Comparison of ENCODE assay signal across 20 mouse cellular contexts in the genomic region with DNA sequence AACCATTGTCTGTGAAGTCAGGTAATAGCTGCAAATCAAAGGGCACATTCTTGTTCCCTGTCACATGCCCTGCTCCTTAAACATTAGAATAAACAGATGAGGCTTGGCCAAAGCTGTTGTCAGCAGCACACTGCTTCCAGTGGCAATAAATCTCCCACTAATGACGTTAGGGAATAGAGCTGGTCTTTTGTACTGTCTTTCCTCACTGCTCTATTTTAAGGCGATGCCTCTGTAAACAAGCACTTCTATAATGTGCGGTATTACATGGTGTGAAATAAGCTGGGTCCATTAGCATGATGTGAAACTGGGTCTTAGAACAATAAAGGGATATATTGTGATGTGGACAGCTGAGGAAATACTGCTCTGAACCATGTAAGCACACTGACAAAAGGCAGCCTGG.
DNase-seq lines count a peak whose midpoint lies in the region; ATAC-seq and TF ChIP-seq lines count a peak whose summit lies in the region.
"Had no signal": no experiment of that assay in that cellular context is flagged by ENCODE, and none has a peak within 500 bp of the region (broad histone marks: within the 10 kb centered on the region; RNA-seq: fewer than 3 reads in every experiment).

No protein-coding gene starts in this region.

- no peak for TF ChIP-seq POLR2A in brain, embryonic 14.5 days (IDR thresholded peaks at IDR 0.05; ENCODE audit: borderline replicate concordance, extremely low read depth, insufficient read depth, insufficient read length, poor library complexity, severe bottlenecking)

- WGBS in kidney, postnatal 0 days: 24% methylated on average over 3 of the region's 3 CpGs
- 30% methylated on average over 3 of the region's 3 CpGs for WGBS in kidney, embryonic 16.5 days
- WGBS in midbrain, embryonic 14.5 days: 39% methylated on average over 3 of the region's 3 CpGs

- H3K4me1 ChIP-seq in kidney, postnatal 0 days (replicated peaks; ENCODE audit: insufficient read depth, low read length): no peaks in the 10 kb centered on the region
- no peaks in the 10 kb centered on the region for H3K4me1 ChIP-seq in kidney, embryonic 16.5 days (ENCODE audit: insufficient read depth, low read length)
- H3K4me1 ChIP-seq in midbrain, embryonic 14.5 days (ENCODE audit: control insufficient read depth, insufficient read depth, low read length): no peaks in the 10 kb centered on the region
- H3K4me1 ChIP-seq: embryonic facial prominence, embryonic 15.5 days; forebrain, embryonic 10.5 days; midbrain, embryonic 12.5 days had no signal

- no peak for TF ChIP-seq CTCF in kidney, postnatal 0 days (IDR thresholded peaks at IDR 0.05; ENCODE audit: low read depth)
- no peak for TF ChIP-seq CTCF in brain, embryonic 14.5 days (IDR thresholded peaks at IDR 0.05; ENCODE audit: borderline replicate concordance, extremely low read depth, insufficient read depth, insufficient read length)

- H3K4me3 ChIP-seq in kidney, postnatal 0 days (replicated peaks; ENCODE audit: low read depth, low read length): no peak overlapping the region
- H3K4me3 ChIP-seq in kidney, embryonic 16.5 days (ENCODE audit: low read length): no peak overlapping the region
- no peak overlapping the region for H3K4me3 ChIP-seq in midbrain, embryonic 14.5 days (replicated peaks; ENCODE audit: low read depth, low read length)
- H3K4me3 ChIP-seq: embryonic facial prominence, embryonic 15.5 days; forebrain, embryonic 10.5 days; midbrain, embryonic 12.5 days had no signal

- H3K27me3 ChIP-seq in kidney, postnatal 0 days (ENCODE audit: insufficient read depth, low read length): no peaks in the 10 kb centered on the region
- no peaks in the 10 kb centered on the region for H3K27me3 ChIP-seq in kidney, embryonic 16.5 days (ENCODE audit: insufficient read depth, low read length)
- H3K27me3 ChIP-seq in midbrain, embryonic 14.5 days (ENCODE audit: control insufficient read depth, insufficient read depth, low read length): no peaks in the 10 kb centered on the region
- H3K27me3 ChIP-seq: embryonic facial prominence, embryonic 15.5 days; midbrain, embryonic 12.5 days had no signal

- H3K36me3 ChIP-seq in kidney, postnatal 0 days (ENCODE audit: insufficient read depth, low read length): no peaks in the 10 kb centered on the region
- no peaks in the 10 kb centered on the region for H3K36me3 ChIP-seq in kidney, embryonic 16.5 days (ENCODE audit: insufficient read depth, low read length)
- H3K36me3 ChIP-seq in midbrain, embryonic 14.5 days (ENCODE audit: control insufficient read depth, insufficient read depth, low read length): no peaks in the 10 kb centered on the region
- H3K36me3 ChIP-seq: embryonic facial prominence, embryonic 15.5 days; forebrain, embryonic 10.5 days; midbrain, embryonic 12.5 days had no signal

- ATAC-seq in kidney, postnatal 0 days (replicated peaks; ENCODE audit: low FRiP score, low read depth): no peak
- no peak for ATAC-seq in kidney, embryonic 16.5 days (ENCODE audit: low FRiP score, low TSS enrichment)
- ATAC-seq in midbrain, embryonic 14.5 days (ENCODE audit: low FRiP score, low TSS enrichment): no peak; the same call in 1 of the 2 replicates
- ATAC-seq: intestine, postnatal 0 days had no signal

- DNase-seq in kidney, postnatal 0 days (ENCODE audit: low spot score): peak; percentile 16
- DNase-seq in brain, embryonic 14.5 days (ENCODE audit: low read depth): peak; percentile 27
- peak; percentile 27 for DNase-seq in forelimb bud, embryonic 11.5 days (ENCODE audit: low read depth, low spot score)
- DNase-seq in midbrain, embryonic 14.5 days: peak; percentile 21
- DNase-seq in left cerebral cortex, postnatal 36 days (ENCODE audit: low spot score in 2 of 2): no peak
- DNase-seq in adrenal gland, adult 18-20 months (ENCODE audit: low spot score in 2 of 2): no peak
- DNase-seq: adrenal gland, postnatal 10 days; B cell, adult 2 months; cerebellum, adult 11-12 months; gastrocnemius, postnatal 25 days; heart, postnatal 14 days; kidney, postnatal 25 days; lung, postnatal 14 days; thymus, adult 18-20 months had no signal

- H3K27ac ChIP-seq in kidney, postnatal 0 days: no peak overlapping the region
- no peak overlapping the region for H3K27ac ChIP-seq in kidney, embryonic 16.5 days (ENCODE audit: low read length)
- H3K27ac ChIP-seq in midbrain, embryonic 14.5 days (replicated peaks; ENCODE audit: low read depth, low read length): no peak overlapping the region
- H3K27ac ChIP-seq: embryonic facial prominence, embryonic 15.5 days; forebrain, embryonic 10.5 days; midbrain, embryonic 12.5 days had no signal

- no peak overlapping the region for H3K4me2 ChIP-seq in kidney, postnatal 0 days (ENCODE audit: low read length)
- H3K4me2 ChIP-seq in kidney, embryonic 16.5 days (replicated peaks; ENCODE audit: low read depth, low read length): no peak overlapping the region
- H3K4me2 ChIP-seq in midbrain, embryonic 14.5 days (ENCODE audit: low read length): no peak overlapping the region
- H3K4me2 ChIP-seq: embryonic facial prominence, embryonic 15.5 days; heart, embryonic 11.5 days; midbrain, embryonic 12.5 days had no signal

- intact Hi-C loops in left cerebral cortex, postnatal 36 days (cut with DNase I): no loop called here

- no peaks in the 10 kb centered on the region for H3K9me3 ChIP-seq in kidney, postnatal 0 days (replicated peaks; ENCODE audit: low read length)
- no peaks in the 10 kb centered on the region for H3K9me3 ChIP-seq in kidney, embryonic 16.5 days (ENCODE audit: low read length)
- no peaks in the 10 kb centered on the region for H3K9me3 ChIP-seq in midbrain, embryonic 14.5 days (ENCODE audit: control insufficient read depth, low read length)
- H3K9me3 ChIP-seq: embryonic facial prominence, embryonic 15.5 days; midbrain, embryonic 12.5 days had no signal

- no peak overlapping the region for H3K9ac ChIP-seq in kidney, postnatal 0 days (ENCODE audit: low read depth, low read length)
- H3K9ac ChIP-seq in kidney, embryonic 16.5 days (replicated peaks; ENCODE audit: low read length): no peak overlapping the region
- H3K9ac ChIP-seq in midbrain, embryonic 14.5 days (replicated peaks; ENCODE audit: low read length): no peak overlapping the region
- H3K9ac ChIP-seq: embryonic facial prominence, embryonic 15.5 days; midbrain, embryonic 12.5 days had no signal

Comparison
In these comparisons a context has a peak if more than half of its experiments do, and no peak if none do; other contexts are left out.
1. DNase-seq: peak in kidney, postnatal 0 days (single experiment), brain, embryonic 14.5 days (single experiment), forelimb bud, embryonic 11.5 days (single experiment) and midbrain, embryonic 14.5 days (single experiment); none in left cerebral cortex, postnatal 36 days (0 of 2) and adrenal gland, adult 18-20 months (0 of 2).